Mouse (Mus musculus): ENCODE measurements around the gene Camkv. TPM values are rescaled to one million over a fixed set of nuclear protein-coding genes. Genes with fewer than 3 reads are reported as not detected.
A peak's percentile ranks its signal among the peaks of the same experiment; 100 is the strongest.

The Camkv gene
- polyA plus RNA-seq, 1 experiment, result not detected

DNA sequence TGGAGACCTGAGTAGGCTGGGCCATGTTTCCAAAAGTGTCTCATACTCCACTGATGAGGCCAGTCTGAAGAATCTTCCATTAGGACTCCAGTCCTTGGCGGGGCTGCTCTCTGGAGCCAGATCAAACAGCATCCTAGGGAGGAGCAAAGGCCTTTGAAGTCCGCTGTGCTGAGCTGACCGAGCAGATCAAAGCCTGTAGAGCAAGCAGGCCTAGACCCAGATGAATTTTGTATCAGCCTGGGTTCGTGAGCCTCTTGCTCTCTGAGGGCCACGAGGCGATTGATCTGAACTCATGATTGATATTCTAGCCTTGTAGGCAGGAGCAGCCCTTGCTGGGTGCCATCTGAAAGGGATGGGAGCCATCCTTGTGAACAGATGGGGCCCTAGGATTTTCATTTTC lies 24.4 kb downstream of the Camkv start:
- Histone ChIP-seq H3K4me1 (ENCODE audit: control insufficient read depth, insufficient read depth, low read length) (peaks cover 7% of the 10 kb centered on the region), H3K4me3 (ENCODE audit: insufficient read depth, low read length) (no peak overlapping the region), H3K27ac (ENCODE audit: insufficient read depth, low read length) (no peak overlapping the region)
- TF ChIP-seq CTCF (IDR thresholded peaks at IDR 0.05; ENCODE audit: borderline replicate concordance, insufficient read depth, low read length), result no peak
- no peak for TF ChIP-seq POLR2A (IDR thresholded peaks at IDR 0.05; ENCODE audit: low read depth, low read length)

DNA sequence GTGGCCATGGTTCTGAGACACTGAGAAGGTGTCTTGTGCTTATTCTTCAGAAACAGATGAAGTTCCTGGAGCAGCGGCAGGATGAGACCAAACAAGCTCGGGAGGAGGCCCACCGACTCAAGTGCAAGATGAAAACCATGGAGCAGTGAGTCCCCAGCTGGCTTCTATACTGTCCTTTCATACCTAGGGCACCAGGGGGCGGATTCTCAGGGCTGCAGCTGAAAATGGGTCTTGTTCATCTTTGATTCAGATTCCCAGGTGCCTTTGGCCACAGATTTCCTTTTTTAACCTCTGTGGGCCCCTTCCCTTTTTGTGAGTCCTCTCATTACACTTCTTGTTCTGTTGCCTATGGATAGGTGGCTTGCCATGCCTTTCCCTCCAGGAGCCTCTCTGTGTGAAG lies 25.5 kb downstream of the Camkv start:
- Histone ChIP-seq H3K4me1 (ENCODE audit: control insufficient read depth, insufficient read depth, low read length) (peaks cover 2% of the 10 kb centered on the region), H3K4me3 (ENCODE audit: insufficient read depth, low read length) (no peak overlapping the region), H3K27ac (ENCODE audit: insufficient read depth, low read length) (no peak overlapping the region)
- TF ChIP-seq POLR2A (IDR thresholded peaks at IDR 0.05; ENCODE audit: low read depth, low read length), result no peak
- no peak for TF ChIP-seq CTCF (IDR thresholded peaks at IDR 0.05; ENCODE audit: borderline replicate concordance, insufficient read depth, low read length)

DNA sequence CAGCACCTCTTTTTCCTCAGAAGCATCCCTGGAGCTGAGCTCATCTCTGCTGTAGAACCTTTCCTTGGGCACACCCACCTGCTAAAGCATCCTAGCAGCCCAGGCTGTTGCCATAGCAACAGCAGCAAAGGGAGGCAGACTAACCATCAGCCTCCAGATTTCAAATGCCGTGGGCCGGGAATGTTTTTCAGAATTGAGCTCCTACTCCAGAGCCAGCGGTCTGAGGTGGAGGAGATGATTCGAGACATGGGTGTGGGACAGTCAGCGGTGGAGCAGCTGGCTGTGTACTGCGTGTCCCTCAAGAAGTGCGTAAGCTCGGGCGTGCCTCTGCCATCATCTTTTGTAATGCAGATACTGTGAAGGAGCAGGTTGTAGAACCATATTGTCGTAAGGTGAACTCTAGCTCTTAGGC lies 25.9 kb downstream of the Camkv start:
- no peaks in the 10 kb centered on the region for H3K4me1 ChIP-seq (ENCODE audit: control insufficient read depth, insufficient read depth, low read length)
- no peak for TF ChIP-seq CTCF (IDR thresholded peaks at IDR 0.05; ENCODE audit: borderline replicate concordance, insufficient read depth, low read length)
- TF ChIP-seq POLR2A (IDR thresholded peaks at IDR 0.05; ENCODE audit: low read depth, low read length), result no peak
- H3K27ac ChIP-seq (ENCODE audit: insufficient read depth, low read length), result no peak overlapping the region
- H3K4me3 ChIP-seq (ENCODE audit: insufficient read depth, low read length), result no peak overlapping the region

DNA sequence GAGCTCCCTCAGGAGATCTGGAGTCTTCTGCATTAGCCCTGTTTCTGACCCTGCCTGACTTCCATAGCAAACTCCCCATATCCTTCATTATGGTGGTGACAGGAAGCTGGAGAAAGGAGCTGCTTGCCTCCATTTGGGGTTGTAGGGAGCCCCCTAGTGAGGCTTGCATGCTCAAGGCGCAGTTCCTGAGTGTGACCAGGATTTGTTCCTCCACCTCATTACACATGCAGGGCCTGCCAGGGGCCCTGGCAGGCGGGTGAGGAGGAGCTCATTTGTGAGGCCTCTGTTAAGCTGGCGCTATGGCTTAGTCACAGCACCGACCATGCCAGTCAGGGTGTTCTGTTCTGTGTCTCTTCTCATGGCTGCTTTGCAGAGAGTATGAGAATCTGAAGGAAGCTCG lies 26.4 kb downstream of the Camkv start:
- no peak overlapping the region for H3K27ac ChIP-seq (ENCODE audit: insufficient read depth, low read length)
- no peak for TF ChIP-seq POLR2A (IDR thresholded peaks at IDR 0.05; ENCODE audit: low read depth, low read length)
- TF ChIP-seq CTCF (IDR thresholded peaks at IDR 0.05; ENCODE audit: borderline replicate concordance, insufficient read depth, low read length), result peak; percentile 34; the same call in 1 of the 2 replicates
- no peak overlapping the region for H3K4me3 ChIP-seq (ENCODE audit: insufficient read depth, low read length)
- no peaks in the 10 kb centered on the region for H3K4me1 ChIP-seq (ENCODE audit: control insufficient read depth, insufficient read depth, low read length)

DNA sequence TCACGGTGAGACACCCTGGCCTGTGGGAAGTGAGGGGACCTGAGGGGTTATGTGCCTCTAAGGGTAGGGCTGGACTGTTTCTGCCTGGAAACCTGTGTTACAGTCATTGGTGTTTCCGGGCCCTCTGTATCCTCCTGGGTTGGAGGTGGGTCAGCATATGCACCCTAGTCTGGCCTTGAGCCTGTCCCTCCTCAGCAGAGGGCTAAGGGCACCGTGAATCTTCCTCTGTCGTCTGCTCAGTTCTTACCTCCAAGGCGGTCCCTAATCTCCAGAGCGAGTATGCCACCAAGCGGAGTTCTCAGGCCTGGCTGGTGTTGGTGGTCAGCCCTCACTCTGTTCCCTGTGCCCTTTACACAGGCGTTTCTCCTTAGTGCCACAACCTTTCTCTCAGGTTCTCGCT lies 27.4 kb downstream of the Camkv start:
- Histone ChIP-seq H3K4me3 (ENCODE audit: insufficient read depth, low read length) (no peak overlapping the region), H3K27ac (ENCODE audit: insufficient read depth, low read length) (no peak overlapping the region), H3K4me1 (ENCODE audit: control insufficient read depth, insufficient read depth, low read length) (no peaks in the 10 kb centered on the region)
- TF ChIP-seq POLR2A (IDR thresholded peaks at IDR 0.05; ENCODE audit: low read depth, low read length), result no peak
- no peak for TF ChIP-seq CTCF (IDR thresholded peaks at IDR 0.05; ENCODE audit: borderline replicate concordance, insufficient read depth, low read length)

DNA sequence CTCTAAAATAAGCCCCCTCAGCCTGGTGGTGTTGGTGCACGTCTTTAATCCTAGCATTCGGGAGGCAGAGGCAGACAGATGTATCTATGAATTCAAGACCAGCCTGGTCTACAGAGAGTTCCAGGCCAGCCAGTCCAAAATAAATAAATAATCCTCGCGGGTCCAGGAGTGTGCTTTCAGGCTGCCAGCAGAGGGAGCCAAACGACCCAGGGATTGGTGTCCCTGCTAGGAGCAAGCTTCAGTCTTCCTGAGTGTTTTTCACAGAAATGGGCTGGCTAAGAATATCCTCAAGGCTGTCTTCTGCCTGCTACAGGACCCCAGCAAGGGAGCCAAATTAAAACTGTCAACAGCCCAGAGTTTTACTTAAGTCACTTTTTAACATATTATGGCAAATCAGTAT lies 28.2 kb downstream of the Camkv start:
- TF ChIP-seq CTCF (IDR thresholded peaks at IDR 0.05; ENCODE audit: borderline replicate concordance, insufficient read depth, low read length), result peak; percentile 78
- TF ChIP-seq POLR2A (IDR thresholded peaks at IDR 0.05; ENCODE audit: low read depth, low read length), result no peak
- Histone ChIP-seq H3K4me1 (ENCODE audit: control insufficient read depth, insufficient read depth, low read length) (no peaks in the 10 kb centered on the region), H3K27ac (ENCODE audit: insufficient read depth, low read length) (no peak overlapping the region), H3K4me3 (ENCODE audit: insufficient read depth, low read length) (no peak overlapping the region)

DNA sequence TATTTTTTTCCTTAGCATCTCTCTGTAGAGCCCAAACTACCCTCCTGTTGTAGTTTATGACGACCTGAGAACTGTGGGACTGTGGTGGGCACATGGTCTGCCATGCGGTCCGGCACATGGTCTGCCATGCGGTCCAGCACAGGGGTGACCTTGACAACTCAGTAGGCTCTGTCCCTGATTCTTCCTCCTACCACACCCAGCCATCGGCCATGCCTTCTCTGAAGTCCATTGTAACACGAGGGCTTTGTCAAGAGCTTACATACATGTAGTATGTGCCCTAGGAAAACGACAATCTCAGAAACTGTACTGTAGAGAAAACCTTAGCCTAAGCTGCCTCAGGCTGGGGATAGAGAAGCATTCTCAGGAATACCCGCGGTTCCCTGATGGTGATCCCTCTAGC lies 29.2 kb downstream of the Camkv start:
- TF ChIP-seq POLR2A (IDR thresholded peaks at IDR 0.05; ENCODE audit: low read depth, low read length) (no peak), CTCF (IDR thresholded peaks at IDR 0.05; ENCODE audit: borderline replicate concordance, insufficient read depth, low read length) (no peak)
- Histone ChIP-seq H3K4me1 (ENCODE audit: control insufficient read depth, insufficient read depth, low read length) (no peaks in the 10 kb centered on the region), H3K27ac (ENCODE audit: insufficient read depth, low read length) (no peak overlapping the region), H3K4me3 (ENCODE audit: insufficient read depth, low read length) (no peak overlapping the region)

DNA sequence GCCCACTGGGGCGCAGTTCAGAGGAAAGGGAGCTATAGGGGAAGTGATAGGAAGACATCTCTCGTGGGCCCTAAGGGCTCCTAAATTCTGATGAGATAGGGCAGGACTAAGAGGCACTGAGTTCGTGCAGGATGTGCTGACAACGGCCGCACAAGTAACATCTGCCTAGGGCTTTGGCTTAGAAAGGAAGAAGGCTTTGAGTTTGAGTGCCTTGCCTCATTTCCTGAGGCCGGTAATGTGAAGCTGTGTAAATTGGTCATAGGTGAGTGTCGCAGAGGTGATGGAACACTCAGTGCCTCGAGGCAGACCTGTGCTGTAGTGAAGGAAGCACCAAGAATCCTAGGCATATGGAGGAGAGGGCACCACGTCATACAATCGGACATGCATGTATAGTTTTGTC lies 31.2 kb downstream of the Camkv start:
- Histone ChIP-seq H3K4me1 (ENCODE audit: control insufficient read depth, insufficient read depth, low read length) (no peaks in the 10 kb centered on the region), H3K4me3 (ENCODE audit: insufficient read depth, low read length) (no peak overlapping the region), H3K27ac (ENCODE audit: insufficient read depth, low read length) (no peak overlapping the region)
- no peak for TF ChIP-seq POLR2A (IDR thresholded peaks at IDR 0.05; ENCODE audit: low read depth, low read length)
- TF ChIP-seq CTCF (IDR thresholded peaks at IDR 0.05; ENCODE audit: borderline replicate concordance, insufficient read depth, low read length), result no peak

DNA sequence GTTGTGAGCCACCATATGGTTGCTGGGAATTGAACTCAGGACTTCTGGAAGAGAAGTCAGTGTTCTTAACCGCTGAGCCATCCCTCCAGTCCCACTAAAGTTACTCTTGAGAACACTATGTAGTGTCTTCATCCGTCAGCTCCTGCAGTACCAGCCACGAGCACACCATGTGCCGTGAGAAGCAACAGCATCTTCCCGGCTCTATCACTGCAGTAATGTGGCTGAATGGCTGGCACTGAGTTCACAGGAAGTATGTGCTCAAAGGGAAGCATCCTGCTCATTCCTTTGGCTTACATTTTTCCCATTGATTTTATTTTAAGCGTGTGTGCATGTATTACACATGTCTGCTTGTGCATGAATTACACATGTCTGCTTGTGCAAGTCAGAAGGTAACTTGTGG lies 32.0 kb downstream of the Camkv start:
- Histone ChIP-seq H3K27ac (ENCODE audit: insufficient read depth, low read length) (no peak overlapping the region), H3K4me3 (ENCODE audit: insufficient read depth, low read length) (no peak overlapping the region), H3K4me1 (ENCODE audit: control insufficient read depth, insufficient read depth, low read length) (no peaks in the 10 kb centered on the region)
- TF ChIP-seq POLR2A (IDR thresholded peaks at IDR 0.05; ENCODE audit: low read depth, low read length) (no peak), CTCF (IDR thresholded peaks at IDR 0.05; ENCODE audit: borderline replicate concordance, insufficient read depth, low read length) (no peak)

DNA sequence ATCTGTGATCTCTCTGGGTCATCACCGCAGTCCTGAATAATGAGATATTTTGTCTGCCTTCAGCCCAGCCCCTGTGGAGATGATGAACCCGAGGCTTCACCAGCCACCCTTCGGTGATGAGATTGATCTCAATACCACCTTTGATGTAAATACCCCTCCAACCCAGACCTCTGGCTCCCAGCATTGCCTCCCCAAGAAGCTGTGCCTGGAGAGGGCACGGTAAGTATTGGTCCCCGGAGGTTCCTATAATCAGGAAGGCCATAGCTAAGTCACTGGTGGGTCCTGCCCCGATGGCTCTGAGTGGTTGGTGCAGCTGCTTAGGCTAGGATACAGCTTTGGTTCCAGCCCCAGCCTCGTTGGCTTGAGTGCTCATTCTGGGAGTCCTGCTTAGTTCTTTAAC lies 33.1 kb downstream of the Camkv start:
- TF ChIP-seq CTCF (IDR thresholded peaks at IDR 0.05; ENCODE audit: borderline replicate concordance, insufficient read depth, low read length) (no peak), POLR2A (IDR thresholded peaks at IDR 0.05; ENCODE audit: low read depth, low read length) (no peak)
- H3K4me1 ChIP-seq (ENCODE audit: control insufficient read depth, insufficient read depth, low read length), result no peaks in the 10 kb centered on the region
- H3K4me3 ChIP-seq (ENCODE audit: insufficient read depth, low read length), result no peak overlapping the region
- H3K27ac ChIP-seq (ENCODE audit: insufficient read depth, low read length), result no peak overlapping the region

DNA sequence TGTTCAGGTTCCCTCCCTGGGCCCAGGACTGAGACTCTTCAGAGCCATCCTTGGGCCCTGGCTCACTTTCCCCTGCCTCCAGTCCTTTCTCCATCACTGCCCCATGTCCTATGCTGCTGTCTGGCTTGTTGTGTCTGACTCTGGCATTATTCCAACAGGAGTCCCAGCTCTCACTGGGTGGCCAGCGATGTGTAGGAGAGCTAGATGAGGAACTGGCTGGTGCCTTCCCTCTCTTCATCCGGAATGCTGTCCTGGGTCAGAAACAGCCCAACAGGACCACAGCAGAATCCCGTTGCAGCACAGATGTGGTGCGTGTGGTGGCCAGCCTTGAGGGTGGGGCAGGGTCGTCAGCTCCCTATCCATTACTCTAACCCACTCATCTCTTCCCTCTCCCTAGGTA lies 34.8 kb downstream of the Camkv start:
- peaks cover 4% of the 10 kb centered on the region for H3K4me1 ChIP-seq (ENCODE audit: control insufficient read depth, insufficient read depth, low read length)
- TF ChIP-seq POLR2A (IDR thresholded peaks at IDR 0.05; ENCODE audit: low read depth, low read length) (no peak), CTCF (IDR thresholded peaks at IDR 0.05; ENCODE audit: borderline replicate concordance, insufficient read depth, low read length) (no peak)
- H3K4me3 ChIP-seq (ENCODE audit: insufficient read depth, low read length), result no peak overlapping the region
- H3K27ac ChIP-seq (ENCODE audit: insufficient read depth, low read length), result no peak overlapping the region

All from embryonic fibroblast, embryonic 13.5 days (primary cell).